Mouse (Mus musculus): ENCODE results near the gene Tmem222. TPM values are rescaled to one million over a fixed set of nuclear protein-coding genes. Genes with fewer than 3 reads are reported as not detected.

Gene Tmem222
- polyA plus RNA-seq, 1 experiment = 120 TPM

GRCm38 (mm10) chr4:133281951-133282481 is 4.4 kb upstream of the Tmem222 start:
- DNase-seq (ENCODE audit: low read depth) = peak; percentile 69
- TF ChIP-seq POLR2A (IDR thresholded peaks at IDR 0.05; ENCODE audit: borderline replicate concordance, extremely low read depth, insufficient read depth, insufficient read length, poor library complexity, severe bottlenecking) (no peak), CTCF (IDR thresholded peaks at IDR 0.05; ENCODE audit: borderline replicate concordance, extremely low read depth, insufficient read depth, insufficient read length) (no peak)

GRCm38 (mm10) chr4:133281513-133281912 is 3.9 kb upstream of the Tmem222 start:
- TF ChIP-seq CTCF (IDR thresholded peaks at IDR 0.05; ENCODE audit: borderline replicate concordance, extremely low read depth, insufficient read depth, insufficient read length) = no peak
- no peak for TF ChIP-seq POLR2A (IDR thresholded peaks at IDR 0.05; ENCODE audit: borderline replicate concordance, extremely low read depth, insufficient read depth, insufficient read length, poor library complexity, severe bottlenecking)
- DNase-seq (ENCODE audit: low read depth) = no peak

GRCm38 (mm10) chr4:133278482-133278881 is 890 bp upstream of the Tmem222 start:
- no peak for TF ChIP-seq CTCF (IDR thresholded peaks at IDR 0.05; ENCODE audit: borderline replicate concordance, extremely low read depth, insufficient read depth, insufficient read length)
- no peak for TF ChIP-seq POLR2A (IDR thresholded peaks at IDR 0.05; ENCODE audit: borderline replicate concordance, extremely low read depth, insufficient read depth, insufficient read length, poor library complexity, severe bottlenecking)
- no peak for DNase-seq (ENCODE audit: low read depth)

GRCm38 (mm10) chr4:133278067-133278466 is 475 bp upstream of the Tmem222 start:
- TF ChIP-seq CTCF (IDR thresholded peaks at IDR 0.05; ENCODE audit: borderline replicate concordance, extremely low read depth, insufficient read depth, insufficient read length) (no peak), POLR2A (IDR thresholded peaks at IDR 0.05; ENCODE audit: borderline replicate concordance, extremely low read depth, insufficient read depth, insufficient read length, poor library complexity, severe bottlenecking) (no peak)
- DNase-seq (ENCODE audit: low read depth) = no peak

- DNase-seq (ENCODE audit: low read depth) = no peak
- TF ChIP-seq POLR2A (IDR thresholded peaks at IDR 0.05; ENCODE audit: borderline replicate concordance, extremely low read depth, insufficient read depth, insufficient read length, poor library complexity, severe bottlenecking) (no peak), CTCF (IDR thresholded peaks at IDR 0.05; ENCODE audit: borderline replicate concordance, extremely low read depth, insufficient read depth, insufficient read length) (no peak)
Measured at GRCm38 (mm10) chr4:133270929-133271328, 6.7 kb downstream of the Tmem222 start.

- no peak for DNase-seq (ENCODE audit: low read depth)
- TF ChIP-seq POLR2A (IDR thresholded peaks at IDR 0.05; ENCODE audit: borderline replicate concordance, extremely low read depth, insufficient read depth, insufficient read length, poor library complexity, severe bottlenecking) (no peak), CTCF (IDR thresholded peaks at IDR 0.05; ENCODE audit: borderline replicate concordance, extremely low read depth, insufficient read depth, insufficient read length) (no peak)
Measured at GRCm38 (mm10) chr4:133269596-133269995, 8.0 kb downstream of the Tmem222 start.

- TF ChIP-seq CTCF (IDR thresholded peaks at IDR 0.05; ENCODE audit: borderline replicate concordance, extremely low read depth, insufficient read depth, insufficient read length) (no peak), POLR2A (IDR thresholded peaks at IDR 0.05; ENCODE audit: borderline replicate concordance, extremely low read depth, insufficient read depth, insufficient read length, poor library complexity, severe bottlenecking) (no peak)
- no peak for DNase-seq (ENCODE audit: low read depth)
Measured at GRCm38 (mm10) chr4:133268931-133269330, 8.7 kb downstream of the Tmem222 start.

DNA sequence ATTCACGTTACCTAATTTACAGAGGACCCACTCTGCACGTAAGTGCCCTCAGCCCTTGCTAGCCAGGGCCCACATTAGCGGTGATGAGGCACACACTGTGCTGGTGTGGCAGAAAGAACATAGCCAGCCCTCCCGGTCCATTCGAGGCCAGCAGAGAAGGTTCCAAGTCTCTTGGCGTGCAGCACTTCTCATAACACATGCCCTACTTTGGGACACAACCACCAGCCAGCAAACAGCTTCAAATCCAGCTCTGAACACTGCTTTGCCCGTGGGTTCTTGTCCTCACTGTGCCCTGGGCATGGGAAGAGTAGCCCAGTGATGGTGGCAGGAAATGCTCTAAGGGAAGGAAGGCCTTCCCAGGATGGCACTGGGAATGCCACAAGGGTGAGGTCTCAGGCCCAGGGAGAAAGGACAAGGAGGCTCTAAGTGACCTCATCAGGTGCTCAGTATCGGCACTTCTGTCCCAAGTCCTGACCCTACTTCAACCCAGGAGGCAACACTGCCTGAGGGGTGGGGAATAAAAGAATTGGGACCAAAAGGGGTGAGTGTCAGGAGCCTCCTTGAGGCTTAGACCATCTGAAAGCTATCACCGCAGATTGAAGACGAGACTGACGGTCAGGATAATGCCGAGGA is 11.2 kb downstream of the Tmem222 start:
- DNase-seq (ENCODE audit: low read depth) = no peak
- TF ChIP-seq CTCF (IDR thresholded peaks at IDR 0.05; ENCODE audit: borderline replicate concordance, extremely low read depth, insufficient read depth, insufficient read length) = no peak
- TF ChIP-seq POLR2A (IDR thresholded peaks at IDR 0.05; ENCODE audit: borderline replicate concordance, extremely low read depth, insufficient read depth, insufficient read length, poor library complexity, severe bottlenecking) = no peak

- no peak for DNase-seq (ENCODE audit: low read depth)
- TF ChIP-seq CTCF (IDR thresholded peaks at IDR 0.05; ENCODE audit: borderline replicate concordance, extremely low read depth, insufficient read depth, insufficient read length) = no peak
- no peak for TF ChIP-seq POLR2A (IDR thresholded peaks at IDR 0.05; ENCODE audit: borderline replicate concordance, extremely low read depth, insufficient read depth, insufficient read length, poor library complexity, severe bottlenecking)
Measured at GRCm38 (mm10) chr4:133265759-133266158, 11.8 kb downstream of the Tmem222 start.

DNA sequence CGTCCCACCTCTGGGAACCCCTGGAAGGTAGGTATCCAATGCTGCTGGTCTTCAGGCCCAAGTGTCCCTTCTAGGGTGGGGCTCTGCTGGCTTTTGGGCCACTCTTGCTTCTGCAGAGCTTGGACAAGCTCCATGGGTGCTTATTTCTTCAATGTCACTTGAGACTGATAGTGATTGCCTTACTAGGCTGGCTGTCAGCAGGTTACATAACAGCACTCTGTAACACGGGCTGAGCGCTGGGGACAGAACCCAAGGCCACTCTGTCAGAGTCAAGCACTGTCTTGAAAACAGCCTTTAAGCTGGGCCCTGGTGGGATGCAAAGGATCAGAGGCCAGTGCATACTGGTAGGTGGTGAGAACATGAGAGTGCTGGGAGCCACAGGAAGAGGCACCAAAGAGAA is 12.3 kb downstream of the Tmem222 start:
- TF ChIP-seq POLR2A (IDR thresholded peaks at IDR 0.05; ENCODE audit: borderline replicate concordance, extremely low read depth, insufficient read depth, insufficient read length, poor library complexity, severe bottlenecking) (no peak), CTCF (IDR thresholded peaks at IDR 0.05; ENCODE audit: borderline replicate concordance, extremely low read depth, insufficient read depth, insufficient read length) (no peak)
- DNase-seq (ENCODE audit: low read depth) = no peak

- no peak for TF ChIP-seq CTCF (IDR thresholded peaks at IDR 0.05; ENCODE audit: borderline replicate concordance, extremely low read depth, insufficient read depth, insufficient read length)
- DNase-seq (ENCODE audit: low read depth) = no peak
Measured at GRCm38 (mm10) chr4:133264559-133264958, 13.0 kb downstream of the Tmem222 start.

DNA sequence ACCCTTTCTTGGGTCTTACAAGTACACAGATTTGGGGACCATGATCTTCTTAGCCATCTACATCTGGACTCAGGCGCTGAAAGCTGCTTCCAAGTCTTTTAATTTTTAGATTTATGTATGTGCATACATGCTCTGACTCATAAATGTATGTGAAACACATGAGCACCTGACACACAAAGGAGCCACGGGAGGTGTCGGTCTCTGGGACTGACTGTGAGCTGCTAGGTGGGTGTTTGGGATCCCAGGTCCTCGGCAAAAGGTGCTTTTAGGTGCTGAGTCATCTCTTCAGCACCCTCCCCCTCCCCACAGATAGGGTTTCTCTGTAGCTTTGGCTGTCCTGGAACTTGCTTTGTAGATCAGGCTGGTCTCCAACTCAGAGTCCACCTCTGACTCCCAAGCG is 13.8 kb downstream of the Tmem222 start:
- DNase-seq (ENCODE audit: low read depth) = no peak
- no peak for TF ChIP-seq POLR2A (IDR thresholded peaks at IDR 0.05; ENCODE audit: borderline replicate concordance, extremely low read depth, insufficient read depth, insufficient read length, poor library complexity, severe bottlenecking)
- no peak for TF ChIP-seq CTCF (IDR thresholded peaks at IDR 0.05; ENCODE audit: borderline replicate concordance, extremely low read depth, insufficient read depth, insufficient read length)

Measured in brain, embryonic 14.5 days (tissue).